In genomic region chr17:45914237-45914636, GRCm38 (mm10) we compare ENCODE assay signal across 25 mouse cellular contexts.
DNase-seq lines count a peak whose midpoint lies in the region; ATAC-seq and TF ChIP-seq lines count a peak whose summit lies in the region.
"Had no signal": no experiment of that assay in that cellular context is flagged by ENCODE, and none has a peak within 500 bp of the region (broad histone marks: within the 10 kb centered on the region; RNA-seq: fewer than 3 reads in every experiment).

No protein-coding gene starts in this region.

- 16% methylated on average over 1 of the region's 1 CpGs for WGBS in cerebellum, adult 2 months
- 91% methylated on average over 1 of the region's 1 CpGs for WGBS in forebrain, embryonic 12.5 days

- TF ChIP-seq CTCF in cerebellum, adult 2 months (IDR thresholded peaks at IDR 0.05; ENCODE audit: borderline replicate concordance, insufficient read depth, low read depth, low read length): no peak

- no peaks in the 10 kb centered on the region for H3K36me3 ChIP-seq in forebrain, embryonic 12.5 days (replicated peaks)
- H3K36me3 ChIP-seq: forebrain, embryonic 15.5 days; heart, embryonic 13.5 days; hindbrain, embryonic 15.5 days; intestine, embryonic 15.5 days; kidney, embryonic 15.5 days had no signal

- H3K4me1 ChIP-seq in cerebellum, adult 2 months (ENCODE audit: control insufficient read depth, insufficient read depth, low read length): peaks cover 31% of the 10 kb centered on the region
- no peaks in the 10 kb centered on the region for H3K4me1 ChIP-seq in forebrain, embryonic 12.5 days
- H3K4me1 ChIP-seq: forebrain, embryonic 15.5 days; hindbrain, embryonic 15.5 days had no signal

- no peak overlapping the region for H3K4me3 ChIP-seq in cerebellum, adult 2 months (replicated peaks; ENCODE audit: insufficient read depth, low read depth, low read length)
- no peak overlapping the region for H3K4me3 ChIP-seq in forebrain, embryonic 12.5 days (replicated peaks)
- H3K4me3 ChIP-seq: forebrain, embryonic 15.5 days; heart, adult 2 months; heart, embryonic 10.5 days; heart, embryonic 13.5 days; hindbrain, embryonic 15.5 days; intestine, embryonic 15.5 days; kidney, embryonic 15.5 days had no signal

- peak; percentile 58; the same call in 1 of the 2 replicates for ATAC-seq in cerebellum, adult (ENCODE audit: insufficient number of reproducible peaks, low FRiP score, low TSS enrichment)
- no peak for ATAC-seq in forebrain, embryonic 12.5 days (ENCODE audit: low FRiP score)
- ATAC-seq in erythroblast, adult 5-6 weeks (replicated peaks; ENCODE audit: low FRiP score, poor library complexity, severe bottlenecking): no peak
- ATAC-seq: activated CD4-positive, CD25-positive, alpha-beta regulatory T cell, adult 4 months; forebrain, embryonic 15.5 days; intestine, embryonic 15.5 days had no signal

- H3K4me2 ChIP-seq in forebrain, embryonic 12.5 days: no peak overlapping the region
- H3K4me2 ChIP-seq: forebrain, embryonic 15.5 days; heart, embryonic 13.5 days; hindbrain, embryonic 15.5 days; intestine, embryonic 15.5 days; kidney, embryonic 15.5 days had no signal

- H3K9ac ChIP-seq in forebrain, embryonic 12.5 days: no peak overlapping the region
- H3K9ac ChIP-seq: forebrain, embryonic 15.5 days; heart, embryonic 13.5 days; hindbrain, embryonic 15.5 days; intestine, embryonic 15.5 days; kidney, embryonic 15.5 days had no signal

- no peaks in the 10 kb centered on the region for H3K27me3 ChIP-seq in cerebellum, adult 2 months (ENCODE audit: control insufficient read depth, insufficient read depth, low read length)
- no peaks in the 10 kb centered on the region for H3K27me3 ChIP-seq in forebrain, embryonic 12.5 days
- H3K27me3 ChIP-seq: forebrain, embryonic 15.5 days; heart, embryonic 13.5 days; hindbrain, embryonic 15.5 days; intestine, embryonic 15.5 days; kidney, embryonic 15.5 days had no signal

- no peak overlapping the region for H3K27ac ChIP-seq in cerebellum, adult 2 months (ENCODE audit: insufficient read depth, low read length)
- H3K27ac ChIP-seq in forebrain, embryonic 12.5 days: no peak overlapping the region
- H3K27ac ChIP-seq: forebrain, embryonic 15.5 days; heart, adult 2 months; heart, embryonic 10.5 days; heart, embryonic 13.5 days; hindbrain, embryonic 15.5 days; intestine, embryonic 15.5 days; kidney, embryonic 15.5 days had no signal

- peaks cover 5% of the 10 kb centered on the region for H3K9me3 ChIP-seq in forebrain, embryonic 12.5 days
- H3K9me3 ChIP-seq: forebrain, embryonic 15.5 days; hindbrain, embryonic 15.5 days; intestine, embryonic 15.5 days had no signal

- TF ChIP-seq POLR2A in cerebellum, adult 2 months (IDR thresholded peaks at IDR 0.05; ENCODE audit: borderline replicate concordance, insufficient read depth, low read length): no peak

- no peak for DNase-seq in cerebellum, adult 11 months
- peak; percentile 27 to 59 for DNase-seq in cerebellum, adult 2 months
- DNase-seq in cerebellum, adult 9-11 months: peak; percentile 67
- peak; percentile 49 to 56 for DNase-seq in cerebellum, postnatal 25 days
- DNase-seq in frontal cortex, postnatal 10 days (ENCODE audit: low spot score in 2 of 2): no peak
- DNase-seq: adrenal gland, adult 8-10 months; adrenal gland, postnatal 25 days; embryo, embryonic 11 days; gastrocnemius, postnatal 10 days; gastrocnemius, postnatal 36 days; heart, adult 2 months; heart, postnatal 14 days; heart, postnatal 4 days; kidney, adult 11 months; kidney, adult 8-10 months had no signal

Comparison
In these comparisons a context has a peak if more than half of its experiments do, and no peak if none do; other contexts are left out.
1. DNase-seq: peak in cerebellum, adult 2 months (2 of 2), cerebellum, adult 9-11 months (single experiment) and cerebellum, postnatal 25 days (2 of 2); none in cerebellum, adult 11 months (single experiment) and frontal cortex, postnatal 10 days (0 of 2).